Mouse (Mus musculus) testis, adult 2 months (tissue): ENCODE results near the gene Tex11. TPM values are rescaled to one million over a fixed set of nuclear protein-coding genes. Genes with fewer than 3 reads are reported as not detected.
"Not testable (repeated sequence)": the region's sequence is repeated elsewhere in the genome, so short reads cannot be mapped to it uniquely, and the experiment has no call there.

Experiments used
- H3K27ac ChIP-seq: fragments of 200-500 bp; 2 replicates; pipeline ENCODE4 v1.5.1; 2012; ENCODE audit warnings: low read depth, low read length; ENCODE audit not compliant: control insufficient read depth, insufficient read depth
- H3K27me3 ChIP-seq: fragments of 200-500 bp; 2 replicates; pipeline ENCODE4 v1.6.1; 2012; ENCODE audit warnings: mild to moderate bottlenecking, low read length, moderate library complexity; ENCODE audit not compliant: control insufficient read depth, insufficient read depth
- H3K36me3 ChIP-seq: fragments of 200-500 bp; 2 replicates; pipeline ENCODE4 v1.6.1; 2012; ENCODE audit warnings: mild to moderate bottlenecking, low read length; ENCODE audit not compliant: control insufficient read depth, insufficient read depth
- H3K4me1 ChIP-seq: fragments of 200-500 bp; 2 replicates; pipeline ENCODE4 v1.6.1; 2012; ENCODE audit warnings: low read length; ENCODE audit not compliant: control insufficient read depth, insufficient read depth
- H3K4me3 ChIP-seq: fragments of 200-500 bp; 2 replicates; pipeline ENCODE4 v1.5.1; 2012; ENCODE audit warnings: low read depth, mild to moderate bottlenecking, low read length, moderate library complexity, mixed read lengths; ENCODE audit not compliant: control insufficient read depth
- CTCF ChIP-seq: fragments of 200-500 bp; IDR thresholded peaks from 2 replicates; pipeline ENCODE4 v1.5.1; 2012; ENCODE audit warnings: low read depth, mild to moderate bottlenecking, inconsistent platforms, low read length, moderate library complexity; ENCODE audit not compliant: control insufficient read depth, insufficient read depth, insufficient replicate concordance
- POLR2A ChIP-seq: fragments of 200-500 bp; IDR thresholded peaks from 2 replicates; pipeline ENCODE4 v1.6.1; 2012; ENCODE audit warnings: low read depth, mild to moderate bottlenecking, inconsistent platforms, low read length, moderate library complexity; ENCODE audit not compliant: control insufficient read depth
- polyA plus RNA-seq: library from polyadenylated mRNA; depleted of rRNA; stranded (reverse); fragments of >200 nt; gene quantifications from 2 replicates; pipeline ENCODE4 v1.2.3, GENCODE M21; 2012; rRNA removed

Gene Tex11
- 1.4 and 2.0 TPM in 2 replicates for polyA plus RNA-seq

DNA sequence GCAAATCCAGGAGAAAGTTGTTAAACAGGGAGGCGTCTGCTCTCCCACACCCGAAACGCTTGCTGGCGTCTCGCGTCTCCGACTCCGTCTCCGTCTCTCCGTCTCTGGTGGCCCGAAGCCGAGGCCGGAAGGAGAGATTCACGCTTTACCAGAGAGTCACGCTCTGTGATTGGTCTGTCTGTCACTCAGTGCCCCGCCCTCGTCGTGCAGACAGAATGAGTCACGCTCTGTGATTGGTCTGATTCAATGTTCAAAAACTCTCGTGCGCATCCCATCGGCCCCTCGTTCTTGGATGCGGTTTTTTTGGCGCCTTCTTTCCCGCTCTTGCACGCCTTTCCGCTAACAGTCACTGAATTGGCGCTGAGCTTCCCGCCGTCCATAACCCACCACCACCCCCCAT is at the start of gene Tex11:
Gene Tex11, minus strand, starts transcription at position 127 of the 400 bp plus-strand sequence.
- H3K27ac ChIP-seq = peak within 1 kb of the TSS; percentile 62
- H3K27me3 ChIP-seq = no peaks in the 10 kb centered on the region
- no peaks in the 10 kb centered on the region for H3K36me3 ChIP-seq
- peak; percentile 48; the same call in 1 of the 2 replicates for TF ChIP-seq POLR2A
- TF ChIP-seq CTCF = no peak
- H3K4me1 ChIP-seq = no peaks in the 10 kb centered on the region
- peak within 1 kb of the TSS; percentile 81 for H3K4me3 ChIP-seq

DNA sequence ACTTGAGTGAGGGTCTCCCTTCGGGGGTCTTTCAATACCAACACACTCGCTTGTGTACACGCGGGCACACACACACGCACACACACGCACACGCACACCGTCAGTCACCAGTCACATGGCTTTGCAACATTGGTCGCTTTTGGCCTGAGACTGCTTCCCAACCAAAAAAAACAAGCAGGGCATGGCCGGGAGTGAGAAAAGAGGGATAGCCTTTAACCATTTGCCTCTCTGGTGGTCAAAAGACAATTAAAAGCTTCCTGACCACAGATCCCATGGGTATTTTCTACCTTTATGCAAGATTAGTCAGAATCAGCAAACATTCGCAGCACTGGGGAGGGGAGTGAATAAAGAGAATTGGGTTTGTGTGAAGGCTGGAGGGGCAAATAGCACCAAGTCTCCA is 26.5 kb upstream of the Tex11 start, which contains the start of gene Slc7a3:
Gene Slc7a3, minus strand, starts transcription at position 101 of the 400 bp plus-strand sequence.
- Histone ChIP-seq H3K4me1 (no peaks in the 10 kb centered on the region), H3K27me3 (no peaks in the 10 kb centered on the region), H3K4me3 (no peak within 1 kb of the TSS; the same call in none of the 2 replicates), H3K27ac (no peak within 1 kb of the TSS), H3K36me3 (no peaks in the 10 kb centered on the region)
- TF ChIP-seq POLR2A (no peak), CTCF (no peak)

DNA sequence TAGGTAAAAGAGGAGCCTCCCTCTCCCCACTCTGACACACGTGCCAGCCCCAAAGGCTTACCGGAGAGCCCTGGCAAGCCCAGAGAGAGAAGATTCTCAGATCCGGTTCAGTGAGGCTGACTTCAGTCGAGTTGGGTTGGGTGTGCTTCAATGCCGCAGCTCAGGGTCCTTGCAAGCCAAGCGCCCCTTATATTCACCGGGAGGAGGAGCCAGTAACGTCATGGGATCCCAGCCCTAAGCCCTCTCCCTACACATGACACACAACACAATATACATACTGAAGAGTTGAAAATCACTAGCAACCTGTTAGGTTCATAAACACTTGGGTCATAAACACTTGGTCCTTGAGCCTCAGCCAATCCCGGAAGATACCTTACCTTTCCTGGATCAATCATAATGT is 25.7 kb upstream of the Tex11 start:
- H3K27ac ChIP-seq, H3K4me3 ChIP-seq, H3K36me3 ChIP-seq, H3K27me3 ChIP-seq, H3K4me1 ChIP-seq: not testable (repeated sequence)

DNA sequence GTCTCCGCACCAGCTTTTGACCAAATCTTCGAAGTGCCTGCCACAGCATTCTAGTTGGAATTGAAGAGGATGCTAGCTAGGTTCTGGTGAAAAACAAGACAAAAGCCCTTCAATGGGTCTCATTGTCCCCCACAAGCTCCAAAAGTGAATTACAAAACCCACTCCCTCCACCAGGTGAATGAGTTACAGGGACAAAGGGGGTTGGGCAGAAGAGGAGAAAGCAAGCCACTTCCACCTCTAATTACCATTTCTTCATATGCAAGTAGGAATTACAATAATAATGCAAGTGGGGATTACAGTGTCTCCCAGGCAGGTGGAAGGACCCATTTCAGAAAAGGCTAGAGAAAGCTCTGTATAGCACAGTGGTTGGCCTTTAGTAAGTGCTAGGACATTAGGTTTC is 24.7 kb upstream of the Tex11 start:
- no peaks in the 10 kb centered on the region for H3K27me3 ChIP-seq
- TF ChIP-seq POLR2A (no peak), CTCF (no peak)
- H3K36me3 ChIP-seq = no peaks in the 10 kb centered on the region
- no peak overlapping the region for H3K4me3 ChIP-seq
- H3K27ac ChIP-seq = no peak overlapping the region
- H3K4me1 ChIP-seq = no peaks in the 10 kb centered on the region

DNA sequence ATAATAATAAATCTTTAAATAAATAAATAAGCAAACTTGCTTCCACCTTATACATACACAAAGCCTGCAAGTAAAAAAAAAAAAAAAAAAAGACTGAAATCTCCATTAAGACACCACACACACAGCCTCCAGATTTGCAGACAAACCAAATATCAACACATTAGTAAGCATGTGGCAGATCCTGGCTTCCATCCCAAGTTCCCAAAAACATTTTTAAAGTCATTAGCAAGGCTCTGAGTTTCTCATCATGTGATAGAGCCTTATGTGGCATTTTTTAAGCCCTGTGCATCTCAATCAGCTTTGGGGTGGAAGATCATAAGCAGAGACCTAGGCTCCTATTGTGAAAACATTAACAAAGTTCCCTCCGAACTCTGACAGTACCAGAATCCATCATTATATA is 5.8 kb upstream of the Tex11 start:
- Histone ChIP-seq H3K4me3 (no peak overlapping the region), H3K27me3 (no peaks in the 10 kb centered on the region), H3K27ac (no peak overlapping the region), H3K4me1 (no peaks in the 10 kb centered on the region), H3K36me3 (no peaks in the 10 kb centered on the region)
- TF ChIP-seq POLR2A = no peak
- TF ChIP-seq CTCF = no peak

DNA sequence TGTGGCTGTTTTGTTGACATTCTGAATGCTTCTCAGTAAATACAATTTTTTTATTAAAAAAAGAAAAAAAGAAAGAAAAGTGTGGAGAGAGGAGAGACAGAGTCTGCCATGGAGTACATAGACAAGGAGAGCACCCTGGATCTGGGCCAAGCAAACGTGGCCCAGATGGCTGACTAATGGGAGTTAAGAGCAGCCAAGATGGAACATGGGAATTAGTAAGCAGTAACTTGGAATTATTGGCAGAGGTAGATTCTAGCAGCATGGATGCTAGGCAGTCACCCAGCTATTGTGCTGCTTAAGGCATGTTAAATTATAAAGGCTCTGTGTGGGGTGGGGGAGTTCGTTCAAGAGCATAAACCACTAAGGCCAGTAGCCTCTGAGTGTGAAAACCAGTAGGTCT is 4.0 kb upstream of the Tex11 start:
- no peak overlapping the region for H3K4me3 ChIP-seq
- TF ChIP-seq CTCF (no peak), POLR2A (no peak)
- H3K27me3 ChIP-seq = no peaks in the 10 kb centered on the region
- H3K27ac ChIP-seq = no peak overlapping the region
- no peaks in the 10 kb centered on the region for H3K36me3 ChIP-seq
- no peaks in the 10 kb centered on the region for H3K4me1 ChIP-seq

DNA sequence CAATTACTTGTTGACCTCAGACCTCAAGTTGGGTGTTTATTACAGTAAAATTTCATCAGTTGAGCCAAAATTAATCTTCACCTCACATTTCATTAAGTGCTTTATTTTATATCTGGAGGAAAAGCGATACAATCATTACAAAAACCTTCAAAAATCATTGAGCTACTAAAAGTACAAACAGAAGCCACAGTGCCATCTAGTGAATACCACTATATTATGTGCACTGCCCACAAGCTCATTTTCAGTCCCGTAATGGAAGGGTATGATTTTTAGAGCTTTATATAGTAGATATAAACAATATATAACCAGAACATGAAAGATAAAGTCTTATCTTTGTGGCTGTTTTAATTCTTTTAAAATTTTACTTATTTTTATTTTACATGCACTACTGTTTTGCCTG is 115.8 kb downstream of the Tex11 start:
- Histone ChIP-seq H3K27ac (no peak overlapping the region), H3K27me3 (no peaks in the 10 kb centered on the region), H3K4me1 (no peaks in the 10 kb centered on the region), H3K4me3 (no peak overlapping the region), H3K36me3 (no peaks in the 10 kb centered on the region)
- TF ChIP-seq CTCF (no peak), POLR2A (no peak)

DNA sequence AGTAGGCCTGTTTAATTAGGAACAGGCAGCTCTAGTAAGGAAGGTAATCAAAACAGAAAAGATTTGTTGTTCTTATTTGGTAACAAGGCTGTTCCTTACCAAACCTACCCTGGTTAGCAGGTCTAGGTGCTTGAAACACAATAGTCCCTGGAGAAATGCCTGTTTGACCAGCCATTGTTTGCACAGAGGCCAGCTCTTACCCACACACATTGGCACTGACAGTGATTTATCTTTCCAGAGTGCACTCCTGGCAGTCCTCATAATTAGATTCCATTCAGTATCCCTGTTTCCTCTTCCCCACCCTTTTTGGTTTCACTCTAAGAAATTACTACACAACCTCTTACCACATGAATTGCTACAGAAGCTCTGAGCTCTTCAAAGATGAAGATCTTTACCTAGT is 220.3 kb downstream of the Tex11 start:
- TF ChIP-seq CTCF = no peak
- no peak for TF ChIP-seq POLR2A
- Histone ChIP-seq H3K4me3 (no peak overlapping the region), H3K27me3 (no peaks in the 10 kb centered on the region), H3K36me3 (no peaks in the 10 kb centered on the region), H3K4me1 (no peaks in the 10 kb centered on the region), H3K27ac (no peak overlapping the region)
